Mouse (Mus musculus) thymus, postnatal 25 days (tissue): Measurements from ENCODE around the gene Ing5.
A peak's percentile ranks its signal among the peaks of the same experiment; 100 is the strongest.
"Not testable (repeated sequence)": the region's sequence is repeated elsewhere in the genome, so short reads cannot be mapped to it uniquely, and the experiment has no call there.

Source experiments
- DNase-seq: peaks from one replicate; pipeline ENCODE4 v3.0.0; 2022

The Ing5 gene

GRCm38 (mm10) chr1:93811495-93812039, 7.8 kb downstream of the Ing5 start:
- DNase-seq, result no peak

- DNase-seq, result no peak
These were observed 14.2 kb downstream of the Ing5 start for GRCm38 (mm10) chr1:93817823-93818532.

- no peak for DNase-seq
These were observed 15.0 kb downstream of the Ing5 start for GRCm38 (mm10) chr1:93818722-93819121.

- DNase-seq, result no peak
These were observed 20.2 kb downstream of the Ing5 start for GRCm38 (mm10) chr1:93823796-93824495.

GRCm38 (mm10) chr1:93824609-93825008, 20.8 kb downstream of the Ing5 start, which contains the start of gene D2hgdh:
Gene D2hgdh (plus strand): TSS chr1:93824909.
- no peak for DNase-seq

GRCm38 (mm10) chr1:93825105-93825674, 21.4 kb downstream of the Ing5 start:
- DNase-seq, result peak; percentile 94

- DNase-seq, result peak; percentile 30
These were observed 22.2 kb downstream of the Ing5 start for GRCm38 (mm10) chr1:93825771-93826539.

- no peak for DNase-seq
These were observed 22.7 kb downstream of the Ing5 start for GRCm38 (mm10) chr1:93826540-93826835.

GRCm38 (mm10) chr1:93832754-93833360, 29.1 kb downstream of the Ing5 start:
- DNase-seq, result not testable (repeated sequence)

- no peak for DNase-seq
These were observed 30.9 kb downstream of the Ing5 start for GRCm38 (mm10) chr1:93834671-93835150.

GRCm38 (mm10) chr1:93835211-93835610, 31.4 kb downstream of the Ing5 start:
- DNase-seq, result no peak

- DNase-seq, result no peak
These were observed 32.2 kb downstream of the Ing5 start for GRCm38 (mm10) chr1:93835876-93836531.

GRCm38 (mm10) chr1:93836532-93836913, 32.8 kb downstream of the Ing5 start:
- no peak for DNase-seq

- no peak for DNase-seq
These were observed 33.6 kb downstream of the Ing5 start for GRCm38 (mm10) chr1:93837335-93837734.

- DNase-seq, result not testable (repeated sequence)
These were observed 34.8 kb downstream of the Ing5 start for GRCm38 (mm10) chr1:93838569-93838968.

- not testable (repeated sequence) for DNase-seq
These were observed 42.1 kb downstream of the Ing5 start for GRCm38 (mm10) chr1:93845766-93846366.

- DNase-seq, result not testable (repeated sequence)
These were observed 52.0 kb downstream of the Ing5 start for GRCm38 (mm10) chr1:93855790-93856189.

- DNase-seq, result no peak
These were observed 53.6 kb downstream of the Ing5 start for GRCm38 (mm10) chr1:93857370-93857769.

GRCm38 (mm10) chr1:93857991-93858390, 54.2 kb downstream of the Ing5 start:
- no peak for DNase-seq

- DNase-seq, result no peak
These were observed 55.9 kb downstream of the Ing5 start for GRCm38 (mm10) chr1:93859619-93860018.

GRCm38 (mm10) chr1:93861048-93861447, 57.3 kb downstream of the Ing5 start, which contains the start of gene Gal3st2:
Gene Gal3st2 (plus strand): TSS chr1:93861306.
- DNase-seq, result not testable (repeated sequence)
